Mouse (Mus musculus): ENCODE data around the gene Flot1. TPM values are rescaled to one million over a fixed set of nuclear protein-coding genes. Genes with fewer than 3 reads are reported as not detected.

Flot1 gene
- polyA plus RNA-seq, 1 experiment from 2014 or later, result 44.6 TPM

GRCm38 (mm10) chr17:35870884-35871696 is 48.1 kb downstream of the Flot1 start:
- peak overlapping the region; percentile 85 for H3K4me2 ChIP-seq
- ATAC-seq (replicated peaks; ENCODE audit: low FRiP score), result no peak
- WGBS, result 83% methylated on average over 8 of the region's 8 CpGs
- no peaks in the 10 kb centered on the region for H3K9me3 ChIP-seq (replicated peaks)
- peak overlapping the region; percentile 65 for H3K4me3 ChIP-seq (replicated peaks)
- peaks cover 60% of the 10 kb centered on the region for H3K4me1 ChIP-seq
- no peak overlapping the region for H3K9ac ChIP-seq
- H3K36me3 ChIP-seq, result peaks cover 28% of the 10 kb centered on the region
- H3K27ac ChIP-seq, result peak overlapping the region; percentile 99
- H3K27me3 ChIP-seq, result no peaks in the 10 kb centered on the region

GRCm38 (mm10) chr17:35873774-35874519 is 50.9 kb downstream of the Flot1 start:
- H3K36me3 ChIP-seq, result peaks cover 37% of the 10 kb centered on the region
- peaks cover 33% of the 10 kb centered on the region for H3K4me1 ChIP-seq
- no peaks in the 10 kb centered on the region for H3K27me3 ChIP-seq
- no peak overlapping the region for H3K27ac ChIP-seq
- H3K4me3 ChIP-seq (replicated peaks), result no peak overlapping the region
- 0 out of 2 replicates have a peak overlapping the region, but pooled peaks have one; percentile 7 for H3K9ac ChIP-seq
- H3K9me3 ChIP-seq (replicated peaks), result no peaks in the 10 kb centered on the region
- 31% methylated on average over 21 of the region's 21 CpGs for WGBS
- ATAC-seq (replicated peaks; ENCODE audit: low FRiP score), result no peak
- H3K4me2 ChIP-seq, result peak overlapping the region; percentile 39

GRCm38 (mm10) chr17:35874721-35875120 is 51.7 kb downstream of the Flot1 start:
- peaks cover 29% of the 10 kb centered on the region for H3K4me1 ChIP-seq
- ATAC-seq (replicated peaks; ENCODE audit: low FRiP score), result no peak
- H3K9ac ChIP-seq, result no peak overlapping the region
- H3K9me3 ChIP-seq (replicated peaks), result no peaks in the 10 kb centered on the region
- no peak overlapping the region for H3K4me3 ChIP-seq (replicated peaks)
- peaks cover 37% of the 10 kb centered on the region for H3K36me3 ChIP-seq
- H3K27ac ChIP-seq, result no peak overlapping the region
- H3K4me2 ChIP-seq, result no peak overlapping the region
- H3K27me3 ChIP-seq, result no peaks in the 10 kb centered on the region
- 79% methylated on average over 6 of the region's 6 CpGs for WGBS

- Histone ChIP-seq H3K4me2 (peak within 1 kb of the TSS; percentile 69), H3K4me1 (peaks cover 16% of the 10 kb centered on the region), H3K27me3 (no peaks in the 10 kb centered on the region), H3K9ac (peak within 1 kb of the TSS; percentile 77), H3K4me3 (replicated peaks) (peak within 1 kb of the TSS; percentile 75), H3K36me3 (peaks cover 55% of the 10 kb centered on the region), H3K9me3 (replicated peaks) (no peaks in the 10 kb centered on the region), H3K27ac (peak within 1 kb of the TSS; percentile 41; the same call in 1 of the 2 replicates)
- peak; percentile 90 for ATAC-seq (replicated peaks; ENCODE audit: low FRiP score)
- 5% methylated on average over 65 of the region's 66 CpGs for WGBS
Measured at GRCm38 (mm10) chr17:35879245-35880057, 56.4 kb downstream of the Flot1 start, which contains the start of gene Dhx16. Dhx16 (plus strand) TSS chr17:35879819.

Small RNA genes lying within 50 kb of the gene (microRNA-seq; reads per million reads assigned to microRNA genes)
- not detected for gene Gm28033

Other genes starting within 250 kb of the Flot1 start
- gene Sfta2, start 221.7 kb upstream of the Flot1 start, polyA plus RNA-seq (2015; fragmentation: Nextera tagmentation; extraction: Ambion mirVana), result 1.8 and 2.9 TPM in 2 replicates
- gene Gm9573, start 196.6 kb upstream of the Flot1 start, polyA plus RNA-seq (2015; fragmentation: Nextera tagmentation; extraction: Ambion mirVana), result not detected in 2 replicates
- gene Mucl3, start 179.5 kb upstream of the Flot1 start, polyA plus RNA-seq (2015; fragmentation: Nextera tagmentation; extraction: Ambion mirVana), result 0.26 TPM in 2 replicates
- gene Vars2, start 155.6 kb upstream of the Flot1 start, polyA plus RNA-seq (2015; fragmentation: Nextera tagmentation; extraction: Ambion mirVana), result 15.9 and 18.8 TPM in 2 replicates
- 48.5 and 49.9 TPM in 2 replicates for gene Gtf2h4, start 149.5 kb upstream of the Flot1 start, polyA plus RNA-seq (2015; fragmentation: Nextera tagmentation; extraction: Ambion mirVana)
- gene Ddr1, start 118.6 kb upstream of the Flot1 start, polyA plus RNA-seq (2015; fragmentation: Nextera tagmentation; extraction: Ambion mirVana), result 83.0 and 86.1 TPM in 2 replicates
- 25.3 and 25.4 TPM in 2 replicates for gene Ier3, start 1.5 kb upstream of the Flot1 start, polyA plus RNA-seq (2015; fragmentation: Nextera tagmentation; extraction: Ambion mirVana)
- 951 and 997 TPM in 2 replicates for gene Tubb5, start 15.1 kb downstream of the Flot1 start, polyA plus RNA-seq (2015; fragmentation: Nextera tagmentation; extraction: Ambion mirVana)
- 16.5 TPM in 2 replicates for gene Mdc1, start 18.3 kb downstream of the Flot1 start, polyA plus RNA-seq (2015; fragmentation: Nextera tagmentation; extraction: Ambion mirVana)
- 58.0 and 65.7 TPM in 2 replicates for gene Nrm, start 38.1 kb downstream of the Flot1 start, polyA plus RNA-seq (2015; fragmentation: Nextera tagmentation; extraction: Ambion mirVana)
- gene Ppp1r18, start 42.4 kb downstream of the Flot1 start, polyA plus RNA-seq (2015; fragmentation: Nextera tagmentation; extraction: Ambion mirVana), result 20.8 and 23.2 TPM in 2 replicates
- gene Dhx16, start 56.6 kb downstream of the Flot1 start, polyA plus RNA-seq (2015; fragmentation: Nextera tagmentation; extraction: Ambion mirVana), result 40.9 and 42.4 TPM in 2 replicates
- gene 2310061I04Rik, start 74.2 kb downstream of the Flot1 start, polyA plus RNA-seq (2015; fragmentation: Nextera tagmentation; extraction: Ambion mirVana), result 31.2 and 34.7 TPM in 2 replicates
- 86.5 and 91.6 TPM in 2 replicates for gene Atat1, start 86.8 kb downstream of the Flot1 start, polyA plus RNA-seq (2015; fragmentation: Nextera tagmentation; extraction: Ambion mirVana)
- 88.9 and 89.4 TPM in 2 replicates for gene Mrps18b, start 93.2 kb downstream of the Flot1 start, polyA plus RNA-seq (2015; fragmentation: Nextera tagmentation; extraction: Ambion mirVana)
- 47.5 and 47.6 TPM in 2 replicates for gene Ppp1r10, start 93.2 kb downstream of the Flot1 start, polyA plus RNA-seq (2015; fragmentation: Nextera tagmentation; extraction: Ambion mirVana)
- gene Abcf1, start 146.5 kb downstream of the Flot1 start, polyA plus RNA-seq (2015; fragmentation: Nextera tagmentation; extraction: Ambion mirVana), result 98.1 and 103 TPM in 2 replicates
- 51.5 and 52.4 TPM in 2 replicates for gene Gnl1, start 156.6 kb downstream of the Flot1 start, polyA plus RNA-seq (2015; fragmentation: Nextera tagmentation; extraction: Ambion mirVana)
- 41.5 and 42.5 TPM in 2 replicates for gene Prr3, start 157.0 kb downstream of the Flot1 start, polyA plus RNA-seq (2015; fragmentation: Nextera tagmentation; extraction: Ambion mirVana)
- 2.9 and 3.5 TPM in 2 replicates for gene H2-T24, start 197.3 kb downstream of the Flot1 start, polyA plus RNA-seq (2015; fragmentation: Nextera tagmentation; extraction: Ambion mirVana)
- 4.3 and 4.5 TPM in 2 replicates for gene H2-T23, start 209.6 kb downstream of the Flot1 start, polyA plus RNA-seq (2015; fragmentation: Nextera tagmentation; extraction: Ambion mirVana)
- gene H2-T22, start 219.5 kb downstream of the Flot1 start, polyA plus RNA-seq (2015; fragmentation: Nextera tagmentation; extraction: Ambion mirVana), result 13.8 and 14.1 TPM in 2 replicates
- gene Gm6034, start 219.7 kb downstream of the Flot1 start, polyA plus RNA-seq (2015; fragmentation: Nextera tagmentation; extraction: Ambion mirVana), result not detected in 2 replicates
- not detected in 2 replicates for gene Gm11127, start 235.1 kb downstream of the Flot1 start, polyA plus RNA-seq (2015; fragmentation: Nextera tagmentation; extraction: Ambion mirVana)